Mouse (Mus musculus): Measurements from ENCODE around the gene Pde4b.

DNA sequence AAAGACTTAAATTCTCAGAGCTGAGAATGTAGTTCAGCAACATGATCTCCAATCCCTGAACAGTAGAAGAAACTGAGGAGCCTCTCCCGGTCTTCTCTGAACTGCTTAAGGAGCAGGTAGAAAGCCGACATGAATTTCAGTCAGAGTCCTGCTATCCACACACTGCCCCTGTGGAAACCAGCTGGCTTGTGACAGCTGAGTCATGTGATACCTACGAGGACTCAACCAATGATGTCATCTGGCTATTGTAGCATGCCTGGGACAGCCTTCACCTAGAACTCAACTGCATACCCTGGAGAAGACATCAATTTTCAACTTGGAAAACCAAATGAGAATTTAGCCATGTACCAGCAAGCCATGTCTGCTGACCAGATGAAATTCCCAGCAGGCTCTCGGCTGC is 245.5 kb downstream of the Pde4b start:
- TF ChIP-seq CTCF (IDR thresholded peaks at IDR 0.05; ENCODE audit: extremely low read depth, insufficient read depth, low read length) = no peak
- no peak for TF ChIP-seq POLR2A (IDR thresholded peaks at IDR 0.05; ENCODE audit: extremely low read depth, insufficient read depth, low read length)
